Mouse (Mus musculus) heart, adult 9 months (tissue): ENCODE results near the gene Hdac4.
A peak's percentile ranks its signal among the peaks of the same experiment; 100 is the strongest.

Experiments used
- DNase-seq, 2 experiments: peaks; one replicate each; pipeline ENCODE4 v3.0.0; 2022; ENCODE audit warnings: low spot score in 2 of 2

Gene Hdac4

DNA sequence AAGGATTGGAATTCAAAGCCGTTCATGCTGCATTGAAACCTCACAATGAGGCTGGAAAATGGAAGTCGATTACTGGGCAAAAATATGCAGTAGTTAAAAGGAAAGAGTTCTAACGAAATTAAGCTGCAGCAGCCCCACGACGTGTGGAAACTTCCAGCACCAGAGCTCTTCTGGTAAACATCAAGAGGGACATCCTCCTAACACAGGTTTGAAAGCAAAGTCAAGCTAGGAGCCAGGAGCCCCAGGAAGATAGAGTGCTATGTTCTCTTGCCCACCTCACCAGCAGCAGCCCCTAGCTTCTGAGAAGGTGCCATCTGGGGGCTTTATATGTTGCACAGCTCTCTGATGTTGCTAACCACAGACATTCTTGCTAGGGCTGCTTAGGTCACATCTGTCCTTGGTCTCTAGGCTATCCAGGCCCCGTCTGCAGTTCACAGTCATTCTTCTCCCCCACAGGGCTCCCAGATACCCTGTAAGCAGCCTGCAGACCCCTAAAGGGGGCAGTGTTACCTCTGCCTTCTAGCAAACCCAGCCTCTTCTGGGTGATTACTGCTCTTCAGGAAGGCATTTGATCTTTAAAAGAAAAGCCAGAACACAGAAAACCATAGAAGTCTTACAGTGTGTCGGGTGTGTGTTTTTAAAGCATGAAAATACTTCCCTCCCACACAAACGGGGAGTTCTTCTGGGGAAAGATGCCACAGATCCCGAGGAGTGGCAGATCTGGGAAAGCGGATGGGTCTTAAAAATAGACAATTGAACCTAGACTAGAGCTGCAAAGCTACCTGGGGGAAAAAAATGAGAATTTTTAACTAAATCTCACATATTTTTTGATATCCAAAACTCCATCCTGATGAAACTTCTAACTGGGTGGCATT is 17.2 kb downstream of the Hdac4 start:
- DNase-seq, result no peak

DNA sequence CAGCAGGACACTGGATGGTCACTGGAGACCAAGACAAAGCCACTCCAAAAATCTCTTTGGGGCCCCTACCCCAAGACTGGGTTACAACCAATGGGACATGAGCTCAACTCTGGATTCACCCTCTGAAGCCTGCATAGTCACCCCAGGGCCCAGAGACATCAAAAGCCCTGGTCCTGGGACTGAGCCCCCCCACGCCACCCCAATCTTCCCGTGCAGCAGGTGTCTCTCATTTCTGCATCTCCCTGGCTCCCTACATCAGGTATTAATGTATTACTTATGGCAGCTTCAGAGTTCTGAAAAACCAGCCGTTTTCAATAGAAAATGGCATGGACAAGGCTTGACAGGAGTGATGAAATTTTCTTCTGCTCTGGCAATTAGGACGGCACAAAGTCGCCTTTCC is 17.9 kb downstream of the Hdac4 start:
- DNase-seq, result no peak

DNA sequence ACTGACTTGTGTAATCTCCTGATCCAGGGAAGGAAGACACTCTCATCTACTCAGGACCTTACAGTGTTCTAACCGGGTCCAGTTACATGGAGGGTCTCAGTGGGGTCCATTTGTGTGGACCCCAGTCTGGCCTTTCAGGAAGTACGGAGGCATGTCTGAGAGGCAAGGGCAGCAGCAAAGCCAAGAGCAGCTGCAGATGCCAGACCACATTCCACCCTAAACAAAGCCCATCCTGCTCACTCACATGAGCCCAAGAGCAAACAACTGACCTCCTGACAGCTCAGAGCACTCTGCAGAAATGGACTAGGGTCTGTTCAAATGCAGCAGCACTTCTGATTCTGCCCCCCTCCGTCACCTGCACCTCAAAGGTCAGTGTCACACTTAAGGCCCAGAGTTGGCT is 18.3 kb downstream of the Hdac4 start:
- DNase-seq, result no peak

DNA sequence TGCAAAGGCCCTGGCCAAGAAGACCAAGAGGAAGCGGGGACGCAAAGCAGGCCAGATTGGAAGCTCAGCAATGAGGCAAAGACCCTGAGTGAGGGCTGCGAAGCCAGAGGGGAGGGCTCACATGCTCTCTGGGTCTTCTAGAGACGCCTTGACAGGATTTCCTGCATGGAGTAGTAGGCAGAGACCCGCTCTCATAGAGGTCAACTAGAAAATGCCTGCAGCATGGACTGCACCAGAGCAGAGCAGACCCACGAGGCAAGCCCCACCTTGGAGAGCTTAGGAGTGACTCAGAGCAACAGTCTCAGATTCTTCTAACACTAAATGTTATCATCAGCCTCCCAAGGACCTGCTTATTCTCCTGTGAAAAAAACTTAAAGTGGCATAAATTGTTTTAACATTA is 20.2 kb downstream of the Hdac4 start:
- DNase-seq, result no peak

DNA sequence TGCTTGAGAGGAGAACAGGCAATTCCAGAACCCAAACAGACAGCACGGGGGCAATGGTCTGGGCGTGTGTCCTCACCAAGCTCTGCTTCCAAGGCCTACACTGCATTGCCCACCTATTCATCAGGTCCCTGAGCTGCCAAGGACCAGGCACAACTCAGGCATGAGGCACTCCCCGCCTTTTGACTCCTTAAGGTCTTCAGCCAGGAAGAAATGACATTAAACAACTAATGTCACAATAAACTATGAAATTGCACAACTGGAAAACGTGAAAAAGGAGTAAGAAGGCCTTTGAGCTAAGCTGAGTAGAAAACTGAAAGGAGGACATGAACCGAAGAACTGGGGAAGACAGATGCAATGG is 20.6 kb downstream of the Hdac4 start:
- no peak for DNase-seq

DNA sequence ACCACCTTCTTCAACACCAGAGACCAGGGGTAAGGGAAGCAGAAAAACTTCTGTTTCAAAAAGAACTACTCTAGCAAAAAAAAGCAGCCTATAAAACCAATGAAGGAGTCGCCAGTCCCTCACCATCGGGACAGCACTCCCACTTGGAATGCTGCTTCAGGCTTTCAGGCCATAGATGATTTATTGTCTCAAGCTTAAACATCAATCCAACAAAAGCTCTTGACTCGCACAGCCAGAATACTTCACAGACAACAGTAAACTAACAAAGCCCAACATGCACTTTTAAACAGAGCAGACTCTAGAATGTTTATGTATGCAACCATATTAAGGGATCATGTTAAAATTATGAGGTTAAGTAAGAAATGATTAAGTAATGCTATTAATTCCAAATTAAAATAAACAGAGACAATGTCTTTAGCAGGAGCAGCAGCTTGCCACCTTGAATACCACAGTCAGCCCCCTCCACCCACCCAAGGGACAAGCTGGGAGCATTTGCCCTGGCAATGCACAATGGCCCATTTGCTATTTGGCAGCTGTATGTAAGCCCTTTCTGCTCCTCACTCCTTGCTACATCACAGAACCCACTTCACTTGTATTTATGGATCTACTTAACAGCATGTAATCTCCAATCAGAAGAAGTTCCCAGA is 21.1 kb downstream of the Hdac4 start:
- DNase-seq, result no peak

DNA sequence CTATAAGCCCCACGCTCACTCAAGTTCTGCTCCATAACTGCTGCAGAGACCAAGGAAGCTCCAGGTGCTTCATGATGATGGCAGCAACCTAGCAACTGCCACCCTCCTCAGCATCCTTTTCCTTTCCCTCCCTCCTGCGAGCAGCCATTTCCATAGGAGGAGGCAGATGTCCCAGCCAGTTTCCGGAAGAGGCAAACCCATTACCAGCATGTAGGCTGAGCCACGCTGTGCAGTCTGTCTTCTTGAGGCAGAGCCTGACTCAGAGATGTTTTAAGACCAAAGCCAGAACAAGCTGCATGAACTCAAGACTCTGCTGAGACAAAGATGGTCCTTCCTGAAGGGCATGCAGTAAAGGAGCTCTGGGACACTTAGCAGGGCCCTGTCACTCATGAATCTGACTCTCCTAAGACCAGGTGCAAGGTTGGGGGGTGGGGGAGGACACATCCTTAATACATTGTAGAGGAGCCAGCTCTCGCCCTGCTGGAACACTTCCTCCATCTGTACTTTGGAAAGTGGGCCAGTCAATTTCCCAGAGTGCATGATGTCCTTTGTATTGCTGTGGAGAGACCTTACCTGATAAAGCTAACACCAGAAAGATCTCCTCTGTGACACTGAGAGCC is 24.8 kb downstream of the Hdac4 start:
- DNase-seq, result no peak

DNA sequence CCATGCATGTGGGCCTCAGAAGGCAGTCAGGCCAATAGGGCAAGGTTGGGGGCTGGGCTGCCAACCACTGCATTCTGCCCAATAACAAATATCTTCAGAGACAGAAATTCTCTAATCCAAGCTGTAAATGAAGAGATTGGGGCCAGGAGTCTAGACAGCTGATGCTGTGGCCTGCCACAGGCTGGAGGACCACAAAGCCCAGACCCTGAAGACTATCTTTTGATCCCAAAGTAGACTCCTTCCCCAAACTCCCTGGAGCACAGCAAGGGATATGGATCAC is 25.8 kb downstream of the Hdac4 start:
- no peak for DNase-seq

DNA sequence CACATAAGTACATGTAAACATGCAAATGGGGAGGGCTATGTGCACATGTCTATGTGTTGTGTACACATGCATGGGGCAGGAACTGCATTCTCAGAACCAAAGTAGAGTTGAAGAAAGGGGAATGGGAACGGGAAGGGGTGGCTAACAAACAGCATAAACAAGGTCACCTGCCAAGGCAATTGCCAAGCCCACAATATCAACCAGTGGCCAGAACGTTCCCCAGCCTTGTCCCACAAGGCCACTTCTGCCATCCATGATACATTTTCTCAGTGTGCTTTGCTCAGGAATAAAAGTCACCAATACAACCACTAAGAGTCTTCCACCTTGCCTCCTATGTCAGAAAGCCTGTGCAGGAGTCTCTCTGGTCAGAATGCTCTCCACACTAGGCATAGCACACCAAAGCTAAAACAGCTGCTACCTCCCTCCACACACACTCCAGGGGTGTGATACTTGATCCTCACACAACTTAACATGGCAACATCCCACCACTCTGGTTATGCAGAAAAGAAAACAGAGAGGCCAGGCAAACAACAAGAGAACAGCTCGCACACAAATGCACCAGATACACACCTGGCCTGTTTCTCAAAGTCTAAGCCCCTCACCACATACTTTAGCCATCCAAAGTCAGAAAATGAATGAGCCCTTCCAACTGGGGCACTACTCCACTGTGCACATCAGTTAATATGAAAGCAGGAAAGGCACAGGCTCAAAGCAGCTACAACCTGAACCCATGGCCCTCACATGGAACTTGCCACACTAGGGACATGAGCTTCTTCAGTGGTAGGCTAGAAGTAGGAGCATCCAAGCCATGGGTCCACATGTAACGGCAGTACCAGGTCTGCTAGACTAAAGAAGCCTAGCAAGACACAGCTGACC is 26.4 kb downstream of the Hdac4 start:
- DNase-seq, result no peak

DNA sequence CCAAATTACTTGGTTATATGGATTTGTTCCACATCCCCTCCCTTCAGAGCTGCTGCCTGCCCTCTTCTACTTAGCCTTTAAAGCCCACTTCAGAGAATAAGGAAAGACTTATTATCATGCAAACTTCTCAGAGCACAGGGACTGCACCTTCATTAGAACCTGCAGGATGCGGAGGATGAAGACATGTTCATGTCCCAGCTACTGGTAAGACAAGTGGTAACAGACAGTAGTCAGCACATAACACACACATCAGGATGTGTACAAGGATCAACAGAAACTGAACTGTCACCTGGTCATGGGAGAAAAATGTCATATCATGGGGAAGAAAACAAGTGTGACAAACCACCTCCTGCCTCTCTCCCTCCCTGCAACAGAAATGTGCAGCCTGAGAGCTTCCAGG is 31.6 kb downstream of the Hdac4 start:
- DNase-seq, result no peak

DNA sequence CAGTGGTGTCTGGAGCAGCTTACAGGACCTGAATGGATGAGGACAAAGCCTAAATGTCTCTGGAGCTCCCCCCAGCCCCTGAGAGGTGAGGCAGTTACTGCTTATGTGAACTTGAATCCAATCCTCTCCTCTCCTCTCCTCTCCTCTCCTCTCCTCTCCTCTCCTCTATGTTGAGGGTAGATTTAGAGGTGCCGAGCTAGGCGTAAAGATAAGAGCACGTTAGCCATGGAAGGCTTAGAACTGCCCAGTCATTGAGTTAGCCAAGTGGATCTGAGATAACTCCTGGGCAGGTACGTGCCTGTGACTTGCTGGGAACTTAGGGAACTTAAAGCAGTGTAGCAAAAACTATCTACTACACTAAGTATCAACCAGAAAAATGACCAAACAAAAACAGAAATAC is 35.7 kb downstream of the Hdac4 start:
- DNase-seq, result no peak

DNA sequence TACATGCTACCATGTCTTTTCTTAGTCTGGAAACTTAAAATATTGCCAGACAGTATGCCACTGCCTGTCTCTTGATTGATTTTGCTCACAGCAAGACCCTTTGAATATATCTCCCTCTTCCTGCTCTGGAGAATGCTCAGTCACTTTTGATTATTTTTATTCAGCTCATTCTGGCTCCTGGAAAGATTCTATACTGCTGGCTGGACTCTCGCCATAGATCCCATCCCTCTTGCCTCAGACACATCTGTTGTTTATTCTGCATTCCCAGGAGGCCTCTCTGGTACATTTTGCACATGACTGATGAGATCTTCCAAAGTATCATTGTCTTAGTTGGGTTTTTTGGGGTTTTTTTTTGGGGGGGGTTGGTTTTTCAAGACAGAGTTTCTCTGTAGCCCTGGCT is 45.3 kb downstream of the Hdac4 start:
- DNase-seq, result no peak

DNA sequence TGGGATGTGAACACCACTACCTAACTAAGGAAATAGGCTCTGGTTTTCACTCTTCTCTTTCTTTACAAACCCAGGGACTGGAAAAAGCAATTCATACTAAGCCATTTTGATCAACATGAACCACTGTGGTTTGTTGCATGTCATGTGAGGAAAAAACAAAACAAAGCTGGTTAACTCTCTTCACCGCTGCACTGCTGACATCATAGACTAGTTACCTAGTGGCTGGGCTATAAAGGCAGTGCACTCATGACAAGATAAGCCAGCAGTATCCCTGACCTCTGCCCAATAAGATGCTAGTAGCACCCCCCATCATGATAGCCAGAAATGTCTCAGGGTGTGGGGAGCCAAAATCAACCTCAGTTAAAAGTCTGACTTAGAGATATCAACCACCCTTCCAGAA is 47.0 kb downstream of the Hdac4 start:
- no peak for DNase-seq

DNA sequence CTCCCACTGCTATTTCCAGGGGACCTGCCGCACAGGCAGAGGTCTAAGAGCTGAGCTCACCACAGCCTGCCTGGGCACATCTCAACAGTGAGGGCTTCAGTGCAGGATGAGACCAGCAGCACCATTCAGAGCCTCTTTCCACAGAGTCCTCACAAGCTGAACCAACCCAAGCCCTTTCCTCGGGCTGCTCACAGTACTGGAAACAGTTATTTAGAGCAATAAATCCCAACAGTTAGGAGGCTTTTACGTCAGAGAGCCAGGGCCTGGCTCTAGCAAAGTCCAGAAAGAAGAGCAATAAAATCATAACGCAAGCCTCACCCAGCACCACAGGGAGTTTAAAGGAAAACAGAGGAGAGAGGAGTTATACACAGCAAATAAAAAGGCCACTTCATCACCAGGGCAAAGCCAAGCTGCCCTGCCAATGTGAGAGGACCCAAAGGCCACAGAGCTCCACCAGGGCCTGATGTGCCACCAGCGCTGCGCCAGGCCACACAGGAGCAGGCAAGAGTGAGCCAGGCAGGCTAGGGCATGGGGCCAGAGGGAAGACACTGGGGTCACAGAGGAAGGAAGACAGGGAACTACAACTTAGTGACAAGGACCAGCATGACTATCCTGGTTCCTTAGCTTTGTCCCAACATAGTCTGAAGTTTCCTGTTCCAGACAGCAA is 50.5 kb downstream of the Hdac4 start:
- DNase-seq, result no peak

DNA sequence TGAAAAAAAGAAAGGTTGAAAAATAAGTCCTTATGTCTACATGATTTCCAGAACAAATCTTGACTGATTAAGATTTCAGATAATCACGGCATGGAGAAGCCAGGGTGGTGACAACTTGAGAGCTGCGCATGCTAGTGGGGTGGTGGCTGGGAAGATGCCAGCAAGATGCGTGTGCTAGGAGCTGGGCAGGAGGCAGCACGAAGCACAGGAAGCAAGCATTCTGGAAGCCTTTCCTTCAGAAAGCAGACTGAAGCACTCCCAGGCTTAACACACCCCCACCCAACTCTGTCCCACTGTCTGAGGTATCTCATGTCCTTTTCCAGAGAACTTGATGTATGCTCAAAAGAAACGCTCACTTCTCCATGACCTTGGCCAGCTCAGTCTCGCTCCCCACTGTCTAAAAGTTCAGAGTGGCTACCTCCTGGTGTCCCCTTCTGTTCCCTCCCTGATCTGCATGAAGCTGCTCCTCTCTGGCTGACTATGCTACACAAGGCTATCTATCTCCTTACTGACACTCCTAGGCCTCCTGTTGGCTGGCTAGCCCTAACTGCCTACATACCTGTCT is 52.1 kb downstream of the Hdac4 start:
- no peak for DNase-seq

DNA sequence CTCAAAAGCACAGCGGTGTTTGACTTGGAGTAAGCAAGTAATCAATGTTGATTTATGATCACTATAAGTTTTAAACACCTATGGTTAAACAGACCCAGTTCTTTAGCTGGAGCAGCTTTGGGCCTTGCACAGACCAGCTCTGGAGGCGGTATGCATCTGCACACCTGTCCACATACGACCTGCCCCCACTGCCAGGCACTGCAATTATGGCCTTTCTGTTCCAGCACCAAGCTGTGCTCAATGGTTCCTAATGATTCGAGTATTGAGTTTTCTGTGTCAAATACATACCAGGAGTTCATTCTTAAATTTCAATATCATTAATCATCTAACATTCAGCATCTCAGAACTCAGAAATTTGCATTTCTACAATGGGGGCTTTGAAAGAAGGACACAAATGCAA is 52.7 kb downstream of the Hdac4 start:
- DNase-seq, result no peak

DNA sequence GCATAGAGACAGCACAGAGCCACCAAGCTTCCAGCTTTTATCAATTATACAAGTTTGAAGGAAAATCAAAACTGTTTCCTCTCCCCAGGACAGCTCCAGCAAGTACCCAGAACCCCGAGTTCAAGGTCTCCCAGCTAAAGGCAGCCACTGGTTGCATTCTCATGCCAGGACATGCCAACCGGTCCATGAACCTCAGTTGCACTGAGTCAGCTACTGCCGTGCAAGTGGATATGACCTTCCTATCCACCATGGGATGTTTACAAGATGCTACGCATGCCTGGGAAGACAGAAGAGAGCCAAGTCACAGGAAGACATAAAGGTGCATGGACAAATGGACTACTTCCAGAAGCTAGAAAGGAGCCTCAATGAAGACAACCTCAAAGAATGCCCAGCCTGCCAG is 56.5 kb downstream of the Hdac4 start:
- DNase-seq, result no peak

DNA sequence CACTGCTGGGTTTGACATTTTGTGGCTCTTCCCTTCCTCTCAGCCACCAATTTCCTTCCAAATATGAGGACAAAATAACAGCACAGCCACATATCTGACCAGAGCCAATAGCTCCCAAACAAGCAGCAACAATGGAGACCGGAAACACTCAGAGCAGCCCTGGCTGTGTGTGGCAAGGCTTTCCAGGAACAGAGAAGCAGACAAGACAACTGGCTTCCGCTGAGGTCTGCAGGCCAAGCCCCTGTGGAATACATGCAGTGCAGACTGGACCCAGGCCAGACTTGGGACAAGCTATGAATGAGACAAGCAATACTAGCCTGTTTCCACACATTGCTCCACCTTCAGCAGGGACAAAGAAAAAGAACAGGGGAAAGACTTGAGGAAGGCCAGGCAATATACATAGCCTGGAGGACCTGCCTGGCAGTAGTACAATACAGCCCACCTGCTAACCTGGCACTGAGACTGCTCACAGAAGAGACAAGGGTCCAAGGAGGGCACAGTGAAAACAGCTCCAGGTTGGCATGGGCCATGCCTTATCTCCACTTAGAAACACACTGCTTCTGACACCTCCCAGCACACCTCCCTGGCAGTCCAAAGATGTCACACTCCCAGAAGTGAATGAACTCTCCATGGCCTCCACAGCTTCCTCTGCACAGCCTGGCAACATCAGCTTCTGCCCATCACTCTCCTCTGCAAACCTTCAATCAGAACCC is 58.2 kb downstream of the Hdac4 start:
- peak; percentile 80 to 83 for DNase-seq

DNA sequence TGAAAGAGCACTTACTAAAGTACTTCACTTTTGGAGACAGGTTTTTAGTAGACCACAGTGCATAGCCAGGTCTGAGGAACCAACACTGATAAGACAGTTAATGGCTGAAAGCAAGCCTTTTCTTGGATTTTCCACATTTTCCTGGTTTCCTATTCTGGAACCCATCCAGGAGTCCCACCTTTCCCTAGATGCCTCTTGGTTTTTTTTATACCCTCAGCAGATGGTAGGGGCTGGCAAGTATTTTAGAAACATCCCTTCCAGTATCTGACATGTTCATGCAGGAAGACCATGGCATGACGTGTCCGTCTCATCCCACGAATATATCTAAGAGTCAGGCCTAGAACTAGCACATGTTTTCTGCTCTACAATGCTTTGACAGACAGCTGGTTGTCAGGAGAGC is 59.1 kb downstream of the Hdac4 start:
- no peak for DNase-seq

DNA sequence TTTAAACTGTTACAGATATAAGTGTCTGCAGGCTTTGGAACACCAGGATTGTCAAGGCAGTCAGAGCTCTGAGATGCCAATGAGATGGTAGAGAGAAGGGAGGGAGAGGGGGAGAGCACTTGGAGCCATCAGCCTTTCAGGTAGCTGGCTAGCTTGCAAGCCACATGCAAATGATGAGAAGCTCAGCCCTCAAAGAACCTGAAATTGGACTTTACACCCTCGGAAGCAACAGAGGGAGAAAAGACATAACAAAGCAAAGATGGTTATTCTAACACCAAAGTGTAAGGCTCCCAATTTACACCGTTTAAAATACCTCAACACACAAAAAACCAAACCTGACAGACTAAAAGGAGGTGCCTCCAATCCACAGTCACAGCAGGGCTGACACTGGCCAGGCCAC is 63.3 kb downstream of the Hdac4 start:
- DNase-seq, result no peak
